Mouse (Mus musculus): ENCODE measurements around the gene Tpsb2. TPM values are rescaled to one million over a fixed set of nuclear protein-coding genes. Genes with fewer than 3 reads are reported as not detected.

Tpsb2 gene
- total and polyA plus RNA-seq, 2 experiments = not detected

DNA sequence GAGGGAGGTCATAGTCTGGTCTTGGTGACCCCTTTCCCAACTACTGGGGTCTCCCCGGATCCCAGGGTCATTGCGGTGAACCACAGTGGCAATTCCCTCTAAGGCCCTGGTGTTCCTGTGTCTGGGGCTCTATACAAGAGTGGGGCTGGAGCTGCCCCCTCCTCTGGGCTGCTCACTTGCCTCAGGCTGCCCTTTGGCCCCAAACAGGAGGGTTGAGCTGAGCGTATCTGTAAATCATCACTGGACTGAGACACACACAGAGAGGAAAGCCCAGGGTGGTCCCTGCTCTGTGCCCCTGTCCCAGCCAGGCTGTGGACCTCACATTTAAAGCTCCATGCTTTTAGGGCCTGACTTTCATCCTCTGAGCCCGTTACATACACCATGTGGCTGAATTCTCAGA, 27.9 kb upstream of the Tpsb2 start:
- no peak for TF ChIP-seq POLR2A (IDR thresholded peaks at IDR 0.05; ENCODE audit: extremely low read depth, insufficient read depth, low read length)
- no peak for TF ChIP-seq CTCF (IDR thresholded peaks at IDR 0.05; ENCODE audit: low read depth, low read length)
- Histone ChIP-seq H3K4me3 (ENCODE audit: insufficient read depth, low read depth, low read length) (no peak overlapping the region), H3K27me3 (ENCODE audit: control insufficient read depth, insufficient read depth, low read length) (no peaks in the 10 kb centered on the region), H3K9ac (ENCODE audit: low read depth, low read length) (no peak overlapping the region), H3K36me3 (ENCODE audit: control insufficient read depth, insufficient read depth, low read length) (no peaks in the 10 kb centered on the region), H3K79me2 (ENCODE audit: control insufficient read depth, insufficient read depth, low read length) (no peaks in the 10 kb centered on the region), H3K27ac (replicated peaks; ENCODE audit: insufficient read depth, low read depth, low read length) (no peak overlapping the region), H3K4me1 (ENCODE audit: control insufficient read depth, insufficient read depth, low read length) (peaks cover 6% of the 10 kb centered on the region)
- DNase-seq (ENCODE audit: extremely low read depth, low read depth, low spot score) = no peak
- 61% methylated on average over 4 of the region's 4 CpGs for WGBS

DNA sequence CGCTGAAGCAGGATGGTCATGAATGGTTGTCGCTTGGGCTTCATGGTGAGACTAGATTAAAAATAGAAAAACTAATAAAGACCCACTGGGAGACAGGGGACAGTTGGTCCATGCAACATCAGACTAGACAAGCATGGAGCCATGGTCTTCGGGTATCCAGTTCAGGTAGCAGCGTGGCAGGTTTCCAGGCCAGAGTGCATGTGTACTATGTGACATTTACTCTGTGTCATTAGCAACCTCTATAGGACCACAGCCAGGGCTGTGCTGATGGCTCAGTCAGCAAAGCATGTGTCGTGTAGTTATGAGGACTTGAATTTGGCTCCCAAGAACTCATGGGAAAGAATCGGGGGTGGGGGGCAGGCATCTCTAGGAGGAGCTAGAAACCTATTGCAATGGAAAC, 26.1 kb upstream of the Tpsb2 start:
- no peak overlapping the region for H3K27ac ChIP-seq (replicated peaks; ENCODE audit: insufficient read depth, low read depth, low read length)

DNA sequence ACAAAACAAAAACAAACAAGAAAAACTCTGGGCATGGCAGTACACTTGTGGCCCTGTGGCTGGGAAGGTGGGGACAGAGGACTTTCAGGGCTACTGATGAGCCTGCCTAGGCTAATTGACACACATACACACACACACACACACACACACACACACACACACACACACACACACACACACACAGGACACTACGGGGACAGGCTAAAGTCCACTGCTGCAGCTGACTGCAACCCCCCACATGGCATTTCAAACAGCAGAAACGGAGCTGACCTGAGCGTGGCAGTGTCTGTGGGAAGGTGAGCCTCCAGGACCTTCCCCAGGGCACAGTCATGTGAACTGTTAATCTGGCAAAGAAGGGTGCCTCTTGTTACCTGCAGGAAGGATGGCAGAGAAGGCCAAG, 24.6 kb upstream of the Tpsb2 start:
- TF ChIP-seq POLR2A (IDR thresholded peaks at IDR 0.05; ENCODE audit: extremely low read depth, insufficient read depth, low read length) (no peak), CTCF (IDR thresholded peaks at IDR 0.05; ENCODE audit: low read depth, low read length) (0 out of 2 replicates have a peak, but pooled peaks have one; percentile 2)
- Histone ChIP-seq H3K79me2 (ENCODE audit: control insufficient read depth, insufficient read depth, low read length) (no peaks in the 10 kb centered on the region), H3K9ac (ENCODE audit: low read depth, low read length) (no peak overlapping the region), H3K4me1 (ENCODE audit: control insufficient read depth, insufficient read depth, low read length) (peaks cover 6% of the 10 kb centered on the region), H3K36me3 (ENCODE audit: control insufficient read depth, insufficient read depth, low read length) (no peaks in the 10 kb centered on the region), H3K4me3 (ENCODE audit: insufficient read depth, low read depth, low read length) (no peak overlapping the region), H3K27ac (replicated peaks; ENCODE audit: insufficient read depth, low read depth, low read length) (no peak overlapping the region), H3K27me3 (ENCODE audit: control insufficient read depth, insufficient read depth, low read length) (no peaks in the 10 kb centered on the region)
- peak; percentile 64 for DNase-seq (ENCODE audit: extremely low read depth, low read depth, low spot score)
- 15% methylated on average over 3 of the region's 3 CpGs for WGBS

More for the DNA sequence above, 26.1 kb upstream of the Tpsb2 start:
- no peak overlapping the region for H3K4me3 ChIP-seq (ENCODE audit: insufficient read depth, low read depth, low read length)
- H3K9ac ChIP-seq (ENCODE audit: low read depth, low read length) = no peak overlapping the region
- TF ChIP-seq CTCF (IDR thresholded peaks at IDR 0.05; ENCODE audit: low read depth, low read length) (no peak), POLR2A (IDR thresholded peaks at IDR 0.05; ENCODE audit: extremely low read depth, insufficient read depth, low read length) (no peak)
- 67% methylated on average over 6 of the region's 6 CpGs for WGBS
- H3K4me1 ChIP-seq (ENCODE audit: control insufficient read depth, insufficient read depth, low read length) = peaks cover 6% of the 10 kb centered on the region
- H3K79me2 ChIP-seq (ENCODE audit: control insufficient read depth, insufficient read depth, low read length) = no peaks in the 10 kb centered on the region
- no peak for DNase-seq (ENCODE audit: extremely low read depth, low read depth, low spot score)
- no peaks in the 10 kb centered on the region for H3K27me3 ChIP-seq (ENCODE audit: control insufficient read depth, insufficient read depth, low read length)
- no peaks in the 10 kb centered on the region for H3K36me3 ChIP-seq (ENCODE audit: control insufficient read depth, insufficient read depth, low read length)

DNA sequence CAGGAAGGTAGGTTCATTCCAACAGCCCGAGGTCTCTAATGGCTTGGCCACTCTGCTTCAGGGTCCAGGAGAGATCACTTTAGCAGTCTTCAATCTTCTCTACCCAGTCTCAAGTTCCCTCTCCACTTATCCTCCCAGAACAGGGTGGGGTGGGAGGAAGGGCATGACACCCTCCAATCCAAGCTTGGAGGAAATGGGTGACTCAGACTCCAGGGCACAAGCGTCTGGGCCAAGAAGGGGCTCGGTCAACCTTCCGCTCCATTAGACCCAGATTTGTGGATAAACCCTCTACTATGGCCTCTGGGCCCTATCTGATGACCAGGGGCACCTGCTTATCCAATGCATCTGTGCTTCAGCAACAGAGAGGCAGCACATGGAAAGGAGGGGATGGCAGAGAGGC, 20.6 kb upstream of the Tpsb2 start, which contains the start of gene Tpsab1:
TSS of gene Tpsab1 (minus strand) at position 101 of the 400 bp plus-strand sequence.
- WGBS = 90% methylated on average over 4 of the region's 4 CpGs
- TF ChIP-seq CTCF (IDR thresholded peaks at IDR 0.05; ENCODE audit: low read depth, low read length) = no peak
- TF ChIP-seq POLR2A (IDR thresholded peaks at IDR 0.05; ENCODE audit: extremely low read depth, insufficient read depth, low read length) = no peak
- no peak within 1 kb of the TSS for H3K4me3 ChIP-seq (ENCODE audit: insufficient read depth, low read depth, low read length)
- H3K27me3 ChIP-seq (ENCODE audit: control insufficient read depth, insufficient read depth, low read length) = no peaks in the 10 kb centered on the region
- H3K9ac ChIP-seq (ENCODE audit: low read depth, low read length) = no peak within 1 kb of the TSS
- H3K36me3 ChIP-seq (ENCODE audit: control insufficient read depth, insufficient read depth, low read length) = no peaks in the 10 kb centered on the region
- DNase-seq (ENCODE audit: extremely low read depth, low read depth, low spot score) = no peak
- no peak within 1 kb of the TSS for H3K27ac ChIP-seq (replicated peaks; ENCODE audit: insufficient read depth, low read depth, low read length)
- peaks cover 6% of the 10 kb centered on the region for H3K4me1 ChIP-seq (ENCODE audit: control insufficient read depth, insufficient read depth, low read length)
- H3K79me2 ChIP-seq (ENCODE audit: control insufficient read depth, insufficient read depth, low read length) = no peaks in the 10 kb centered on the region

DNA sequence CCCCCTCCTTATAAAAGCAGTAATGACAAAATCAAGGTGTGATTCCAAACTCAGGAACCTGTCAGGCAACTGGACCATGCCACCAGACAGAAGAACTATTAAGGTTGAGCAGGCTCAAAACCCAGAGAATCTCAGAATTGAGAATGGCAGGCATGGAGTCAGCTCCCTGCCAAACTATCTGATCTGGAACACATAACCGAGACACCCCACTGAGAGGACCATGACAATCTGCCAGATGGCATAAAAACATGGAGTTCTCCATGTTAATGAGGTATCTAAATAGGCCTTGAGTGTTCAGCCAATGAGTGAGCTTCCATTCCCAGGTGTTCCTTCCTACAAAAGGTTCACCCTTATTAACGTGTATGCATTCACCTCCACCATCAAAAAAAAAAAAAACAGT, 4.8 kb upstream of the Tpsb2 start:
- Histone ChIP-seq H3K79me2 (ENCODE audit: control insufficient read depth, insufficient read depth, low read length) (no peaks in the 10 kb centered on the region), H3K9ac (ENCODE audit: low read depth, low read length) (no peak overlapping the region), H3K36me3 (ENCODE audit: control insufficient read depth, insufficient read depth, low read length) (no peaks in the 10 kb centered on the region), H3K27me3 (ENCODE audit: control insufficient read depth, insufficient read depth, low read length) (no peaks in the 10 kb centered on the region), H3K27ac (replicated peaks; ENCODE audit: insufficient read depth, low read depth, low read length) (no peak overlapping the region), H3K4me1 (ENCODE audit: control insufficient read depth, insufficient read depth, low read length) (no peaks in the 10 kb centered on the region), H3K4me3 (ENCODE audit: insufficient read depth, low read depth, low read length) (no peak overlapping the region)
- WGBS = 67% methylated on average over 2 of the region's 2 CpGs
- TF ChIP-seq POLR2A (IDR thresholded peaks at IDR 0.05; ENCODE audit: extremely low read depth, insufficient read depth, low read length) = no peak
- no peak for TF ChIP-seq CTCF (IDR thresholded peaks at IDR 0.05; ENCODE audit: low read depth, low read length)
- DNase-seq (ENCODE audit: extremely low read depth, low read depth, low spot score) = no peak

DNA sequence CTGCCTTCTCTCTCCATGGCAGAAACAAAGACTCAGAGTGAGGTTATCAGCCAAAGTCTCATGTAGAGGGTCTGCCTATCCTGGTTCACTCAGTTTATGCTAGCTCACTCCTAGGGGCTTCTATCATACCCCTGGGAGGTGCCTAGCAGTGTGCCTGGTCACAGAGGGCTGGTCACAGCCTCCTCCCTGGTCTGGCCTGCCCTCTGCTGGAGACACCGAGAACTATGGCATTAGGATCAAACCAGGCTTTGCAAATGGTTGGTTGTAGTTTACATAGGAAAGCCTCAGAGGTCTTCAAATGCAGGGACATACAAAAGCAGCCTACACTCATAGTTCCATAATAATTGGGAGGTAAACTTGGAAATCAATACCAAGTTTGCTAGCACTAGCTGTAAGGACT, 2.4 kb upstream of the Tpsb2 start:
- DNase-seq (ENCODE audit: extremely low read depth, low read depth, low spot score) = peak; percentile 12
- H3K36me3 ChIP-seq (ENCODE audit: control insufficient read depth, insufficient read depth, low read length) = no peaks in the 10 kb centered on the region
- H3K79me2 ChIP-seq (ENCODE audit: control insufficient read depth, insufficient read depth, low read length) = no peaks in the 10 kb centered on the region
- no peak overlapping the region for H3K4me3 ChIP-seq (ENCODE audit: insufficient read depth, low read depth, low read length)
- H3K9ac ChIP-seq (ENCODE audit: low read depth, low read length) = no peak overlapping the region
- H3K27ac ChIP-seq (replicated peaks; ENCODE audit: insufficient read depth, low read depth, low read length) = no peak overlapping the region
- H3K27me3 ChIP-seq (ENCODE audit: control insufficient read depth, insufficient read depth, low read length) = no peaks in the 10 kb centered on the region
- TF ChIP-seq POLR2A (IDR thresholded peaks at IDR 0.05; ENCODE audit: extremely low read depth, insufficient read depth, low read length) (no peak), CTCF (IDR thresholded peaks at IDR 0.05; ENCODE audit: low read depth, low read length) (peak; percentile 94)
- WGBS = 3% methylated on average over 1 of the region's 1 CpGs
- H3K4me1 ChIP-seq (ENCODE audit: control insufficient read depth, insufficient read depth, low read length) = no peaks in the 10 kb centered on the region
